Mouse (Mus musculus): ENCODE results near the gene Mrpl20. TPM values are rescaled to one million over a fixed set of nuclear protein-coding genes. Genes with fewer than 3 reads are reported as not detected.

The Mrpl20 gene
- 73.4 and 84.4 TPM in 2 replicates for polyA plus RNA-seq (2012; rRNA removed)

DNA sequence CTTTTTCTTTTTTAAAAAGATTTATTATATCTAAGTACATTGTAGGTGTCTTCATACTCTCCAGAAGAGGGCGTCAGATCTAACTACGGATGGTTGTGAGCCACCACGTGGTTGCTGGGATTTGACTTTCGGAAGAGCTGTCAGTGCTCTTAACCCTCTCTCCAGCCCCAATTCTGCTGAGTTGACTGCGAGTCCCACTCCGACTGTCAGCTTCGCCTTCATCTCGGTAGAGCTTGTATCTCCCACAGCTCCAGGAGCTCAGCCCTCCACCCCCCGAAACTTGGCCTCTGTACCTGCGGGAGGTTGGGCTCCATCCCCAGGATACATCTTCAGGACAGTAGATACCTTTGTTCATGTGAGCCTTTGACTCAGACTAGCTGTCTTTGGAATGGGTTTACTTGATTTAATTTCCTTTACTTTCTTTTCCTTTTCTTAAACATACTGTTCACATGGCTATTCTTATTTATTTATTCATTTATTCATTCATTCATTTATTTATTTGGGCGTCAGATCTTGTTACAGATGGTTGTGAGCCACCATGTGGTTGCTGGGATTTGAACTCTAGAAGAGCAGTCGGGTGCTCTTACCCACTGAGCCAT lies at the start of gene Mrpl20:
TSS of gene Mrpl20 (plus strand) at position 138 of the 599 bp plus-strand sequence.
- WGBS: 10% methylated on average over 12 of the region's 12 CpGs
- DNase-seq (ENCODE audit: low read depth, low spot score): no peak

GRCm38 (mm10) chr4:155757011-155757410 lies 45.7 kb upstream of the Mrpl20 start:
- 90% methylated on average over 12 of the region's 12 CpGs for WGBS
- no peak for DNase-seq (ENCODE audit: low read depth, low spot score)

- 1% methylated on average over 10 of the region's 10 CpGs for WGBS
- no peak for DNase-seq (ENCODE audit: low read depth, low spot score)
Measured at GRCm38 (mm10) chr4:155759862-155760612, 42.6 kb upstream of the Mrpl20 start.

GRCm38 (mm10) chr4:155760613-155761355 lies 41.9 kb upstream of the Mrpl20 start, which contains the start of gene Atad3a:
TSS of gene Atad3a (minus strand) at chr4:155761093.
- DNase-seq (ENCODE audit: low read depth, low spot score): peak; percentile 67
- 1% methylated on average over 68 of the region's 68 CpGs for WGBS

- 2% methylated on average over 28 of the region's 28 CpGs for WGBS
Measured at GRCm38 (mm10) chr4:155761356-155762099, 41.1 kb upstream of the Mrpl20 start.

GRCm38 (mm10) chr4:155762357-155762756 lies 40.3 kb upstream of the Mrpl20 start:
- 67% methylated on average over 3 of the region's 3 CpGs for WGBS
- no peak for DNase-seq (ENCODE audit: low read depth, low spot score)

More at GRCm38 (mm10) chr4:155761356-155762099, 41.1 kb upstream of the Mrpl20 start:
- DNase-seq (ENCODE audit: low read depth, low spot score): no peak

DNA sequence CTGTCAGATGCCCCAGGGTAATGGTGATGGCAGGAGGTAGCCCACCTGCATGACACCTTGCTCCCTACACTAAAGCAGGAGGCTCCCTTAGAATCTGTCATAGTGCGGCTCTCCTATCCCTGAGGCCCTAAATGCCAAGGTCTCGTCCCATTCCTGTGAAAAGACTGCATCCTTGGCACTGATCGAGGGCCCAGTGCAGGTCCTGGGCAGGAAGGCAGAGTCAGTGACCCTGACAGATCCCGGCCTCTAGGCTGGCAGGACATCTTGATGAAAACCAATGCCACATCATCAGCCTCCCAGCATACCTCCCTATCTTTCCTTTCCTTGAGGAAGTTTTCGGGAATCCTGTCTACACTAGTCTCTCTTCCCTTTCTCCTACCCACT lies 33.2 kb upstream of the Mrpl20 start:
- no peak for DNase-seq (ENCODE audit: low read depth, low spot score)
- 58% methylated on average over 5 of the region's 5 CpGs for WGBS

- WGBS: under 1% methylated on average over 39 of the region's 39 CpGs
- peak; percentile 70 for DNase-seq (ENCODE audit: low read depth, low spot score)
Measured at GRCm38 (mm10) chr4:155769880-155770512, 32.7 kb upstream of the Mrpl20 start.

DNA sequence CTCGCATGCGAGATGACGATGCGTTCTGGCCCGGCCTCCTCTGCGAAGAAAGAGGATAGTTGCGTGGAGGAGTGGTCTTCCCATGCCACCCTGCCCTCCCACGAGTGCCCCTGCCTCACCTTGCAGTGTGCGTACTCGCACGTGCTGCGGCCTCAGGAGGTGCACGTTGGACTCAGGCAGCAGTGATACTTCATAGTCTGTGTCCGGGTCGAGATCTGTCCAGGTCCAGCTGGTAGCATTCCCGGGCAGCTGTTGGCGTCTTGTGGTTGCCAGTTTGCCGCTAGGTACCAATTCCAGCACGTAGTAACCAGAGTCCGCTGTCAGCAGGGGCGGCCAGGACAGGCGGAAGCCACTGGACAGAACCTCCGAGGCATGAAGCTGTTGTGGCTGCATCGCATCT lies 32.1 kb upstream of the Mrpl20 start:
- no peak for DNase-seq (ENCODE audit: low read depth, low spot score)
- WGBS: 54% methylated on average over 24 of the region's 24 CpGs

GRCm38 (mm10) chr4:155771706-155772105 lies 31.0 kb upstream of the Mrpl20 start:
- DNase-seq (ENCODE audit: low read depth, low spot score): no peak
- 53% methylated on average over 2 of the region's 2 CpGs for WGBS

DNA sequence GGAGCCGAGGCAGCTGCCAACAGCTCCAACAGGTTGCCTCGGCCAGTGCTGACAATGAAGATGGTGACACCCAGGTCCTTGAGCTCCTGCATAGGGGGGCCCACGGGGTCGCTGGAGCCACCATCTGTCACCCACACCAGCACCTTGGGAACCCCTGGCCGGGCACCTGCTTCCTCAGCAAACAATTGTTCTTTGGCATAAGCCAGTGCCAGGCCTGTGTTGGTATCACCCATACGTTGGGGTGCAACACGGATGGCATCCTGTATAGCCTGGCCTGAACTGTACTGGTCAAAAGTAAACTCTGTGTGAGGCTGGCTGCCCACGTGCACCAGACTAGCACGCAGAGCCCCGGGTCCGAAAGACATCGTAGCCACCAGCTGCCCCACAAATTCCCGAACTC lies 29.9 kb upstream of the Mrpl20 start:
- WGBS: 88% methylated on average over 13 of the region's 13 CpGs
- no peak for DNase-seq (ENCODE audit: low read depth, low spot score)

GRCm38 (mm10) chr4:155773335-155774078 lies 29.2 kb upstream of the Mrpl20 start:
- DNase-seq (ENCODE audit: low read depth, low spot score): no peak
- WGBS: 55% methylated on average over 5 of the region's 5 CpGs

DNA sequence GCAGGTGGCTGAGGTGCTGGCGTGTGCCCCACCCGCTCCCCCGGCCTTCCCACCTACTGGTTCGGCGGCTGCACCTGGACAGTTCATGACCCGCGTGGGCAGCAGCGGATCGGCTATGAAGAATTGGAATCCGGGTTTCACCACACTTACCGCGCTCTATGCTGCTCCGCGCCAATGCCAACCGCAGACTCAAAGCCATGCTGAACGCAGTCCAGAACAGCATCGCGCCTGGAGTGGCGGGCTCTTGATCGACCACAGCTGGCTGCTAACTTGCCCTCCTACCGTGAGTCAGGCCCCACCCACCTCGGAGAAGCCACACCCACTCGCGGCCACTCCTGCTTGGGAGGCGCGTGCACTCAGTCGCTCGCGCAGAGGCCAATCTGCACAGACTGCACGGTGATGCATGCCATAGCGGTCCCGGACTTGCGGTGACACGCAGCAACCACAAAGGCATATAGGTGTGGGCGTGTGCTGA lies 28.4 kb upstream of the Mrpl20 start, which contains the start of gene Vwa1:
TSS of gene Vwa1 (minus strand) at position 419 of the 475 bp plus-strand sequence.
- no peak for DNase-seq (ENCODE audit: low read depth, low spot score)
- WGBS: under 1% methylated on average over 35 of the region's 35 CpGs

GRCm38 (mm10) chr4:155774971-155775740 lies 27.5 kb upstream of the Mrpl20 start:
- 54% methylated on average over 9 of the region's 9 CpGs for WGBS
- DNase-seq (ENCODE audit: low read depth, low spot score): no peak

DNA sequence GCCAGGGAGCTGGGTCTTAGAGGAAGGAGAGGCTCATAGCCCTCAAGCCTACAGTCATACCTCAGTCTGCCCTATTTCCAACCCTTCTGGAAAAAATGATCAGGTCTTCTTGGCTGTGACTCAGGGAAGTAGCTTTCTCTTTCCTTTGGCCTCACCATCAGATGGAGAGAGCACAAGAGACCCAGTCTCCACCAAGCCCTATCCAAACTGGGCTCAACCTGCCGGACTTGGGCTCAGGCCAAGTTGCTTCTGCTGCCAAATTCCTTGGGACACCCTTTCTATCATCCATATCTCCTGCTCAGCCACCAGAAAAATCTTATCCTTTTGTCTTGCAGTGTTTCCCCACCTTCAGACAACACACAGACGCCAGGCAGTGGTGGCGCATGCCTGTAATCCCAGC lies 26.8 kb upstream of the Mrpl20 start:
- DNase-seq (ENCODE audit: low read depth, low spot score): no peak
- WGBS: 64% methylated on average over 3 of the region's 3 CpGs

DNA sequence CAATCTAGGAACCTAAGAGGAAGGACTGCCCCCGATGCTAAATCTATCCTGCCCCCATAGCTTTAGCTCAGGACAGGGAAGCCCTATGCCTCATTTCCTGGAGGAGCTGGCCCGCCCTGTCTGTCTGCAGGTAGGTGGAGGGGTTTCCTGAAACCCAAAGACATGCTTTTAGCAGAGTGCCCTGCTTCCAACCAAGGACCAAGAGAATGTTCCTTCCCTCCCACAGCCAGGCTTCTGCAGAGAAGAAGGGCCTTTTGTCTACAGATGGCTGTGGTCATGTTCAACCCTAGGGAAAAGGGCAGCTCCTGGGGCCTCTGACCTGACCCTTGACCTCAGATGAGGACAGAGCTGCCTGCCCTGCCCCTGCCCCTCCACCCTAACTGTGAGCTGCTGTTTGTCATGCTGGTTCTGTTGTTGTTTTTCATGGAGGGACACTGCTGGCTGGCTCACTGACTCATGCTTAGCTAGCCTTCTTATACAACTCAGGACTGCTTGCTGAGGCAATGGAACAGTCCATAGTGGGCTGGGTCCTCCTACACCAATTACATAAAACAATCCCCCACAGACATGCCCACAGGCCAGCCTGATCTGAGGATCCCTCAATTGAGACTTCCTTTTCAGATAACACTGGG lies 25.9 kb upstream of the Mrpl20 start:
- DNase-seq (ENCODE audit: low read depth, low spot score): no peak
- 55% methylated on average over 2 of the region's 2 CpGs for WGBS

GRCm38 (mm10) chr4:155777816-155778215 lies 24.9 kb upstream of the Mrpl20 start:
- DNase-seq (ENCODE audit: low read depth, low spot score): no peak

More at GRCm38 (mm10) chr4:155777816-155778215, 24.9 kb upstream of the Mrpl20 start:
- WGBS: 75% methylated on average over 2 of the region's 2 CpGs
